Mouse (Mus musculus) megakaryocyte, embryonic 14.5 days (primary cell): ENCODE measurements around the gene Ttc23.

Source experiments
- FLI1 ChIP-seq: IDR thresholded peaks from 2 replicates; pipeline ENCODE4 v1.6.1; 2012; ENCODE audit warnings: low read length, inconsistent platforms, mixed read lengths
- GATA1 ChIP-seq: IDR thresholded peaks from 3 replicates; pipeline ENCODE4 v1.6.1; 2012; ENCODE audit warnings: mixed read lengths, low read length, inconsistent platforms, borderline replicate concordance

- no peak for TF ChIP-seq GATA1
- no peak for TF ChIP-seq FLI1
Observed at GRCm38 (mm10) chr7:67747731-67748305, 100.6 kb downstream of the Ttc23 start.
